ENCODE assay signal across 26 mouse cellular contexts in genomic region chr8:23553565-23554473, GRCm38 (mm10).
A peak's percentile ranks its signal among the peaks of the same experiment; 100 is the strongest.
DNase-seq lines count a peak whose midpoint lies in the region; ATAC-seq lines count a peak whose summit lies in the region.
"Had no signal": no experiment of that assay in that cellular context is flagged by ENCODE, and none has a peak within 500 bp of the region (broad histone marks: within the 10 kb centered on the region; RNA-seq: fewer than 3 reads in every experiment).

No protein-coding gene starts in this region.

- no peak overlapping the region for H3K4me3 ChIP-seq in heart, embryonic 11.5 days (ENCODE audit: low read depth, low read length)
- H3K4me3 ChIP-seq: heart, adult 2 months; heart, embryonic 15.5 days; hindbrain, embryonic 15.5 days; intestine, embryonic 15.5 days; limb, embryonic 10.5 days; midbrain, embryonic 15.5 days; myocyte; neural tube, embryonic 15.5 days had no signal

- 79% methylated on average over 12 of the region's 12 CpGs for WGBS in heart, embryonic 11.5 days (ENCODE audit: insufficient replicate concordance)

- no peak for ATAC-seq in heart, embryonic 11.5 days (replicated peaks; ENCODE audit: insufficient number of reproducible peaks, low FRiP score, low TSS enrichment)
- ATAC-seq: intestine, embryonic 15.5 days; liver, postnatal 0 days; midbrain, embryonic 15.5 days; Patski had no signal

- no peak overlapping the region for H3K27ac ChIP-seq in heart, embryonic 11.5 days (ENCODE audit: low read depth, low read length)
- H3K27ac ChIP-seq: heart, adult 2 months; heart, embryonic 15.5 days; hindbrain, embryonic 15.5 days; intestine, embryonic 15.5 days; limb, embryonic 10.5 days; midbrain, embryonic 15.5 days; neural tube, embryonic 15.5 days had no signal

- H3K9me3 ChIP-seq in heart, embryonic 11.5 days (replicated peaks; ENCODE audit: control insufficient read depth, low read length) = no peaks in the 10 kb centered on the region
- H3K9me3 ChIP-seq: heart, embryonic 15.5 days; hindbrain, embryonic 15.5 days; intestine, embryonic 15.5 days; limb, embryonic 10.5 days; midbrain, embryonic 15.5 days; neural tube, embryonic 15.5 days had no signal

- no peaks in the 10 kb centered on the region for H3K27me3 ChIP-seq in heart, embryonic 11.5 days (ENCODE audit: control insufficient read depth, insufficient read depth, low read length)
- H3K27me3 ChIP-seq: heart, embryonic 15.5 days; hindbrain, embryonic 15.5 days; intestine, embryonic 15.5 days; midbrain, embryonic 15.5 days; neural tube, embryonic 15.5 days; Patski had no signal

- peak; percentile 87 for DNase-seq in heart, adult 11 months
- DNase-seq in testis, postnatal 10 days (ENCODE audit: low spot score) = peak; percentile 26
- DNase-seq in testis, postnatal 14 days (ENCODE audit: low spot score) = no peak
- DNase-seq in Muller cell, postnatal 12 days (ENCODE audit: inconsistent ontology term) = peak; percentile 20
- DNase-seq in gonadal fat pad, adult 2 months (ENCODE audit: low read depth) = peak; percentile 86
- DNase-seq in cerebellum, adult 9-10 months = no peak
- DNase-seq in embryo, embryonic 10 days (ENCODE audit: low spot score) = no peak
- DNase-seq: adrenal gland, postnatal 25 days; B cell, adult 2 months; cerebellum, adult 18-20 months; cerebellum, postnatal 36 days; gastrocnemius, postnatal 10 days; heart, postnatal 4 days; kidney, postnatal 4 days; liver, postnatal 0 days; thymus, postnatal 36 days had no signal

- no peaks in the 10 kb centered on the region for H3K36me3 ChIP-seq in heart, embryonic 11.5 days (ENCODE audit: control insufficient read depth, insufficient read depth, low read length)
- H3K36me3 ChIP-seq: heart, embryonic 15.5 days; hindbrain, embryonic 15.5 days; intestine, embryonic 15.5 days; limb, embryonic 10.5 days; midbrain, embryonic 15.5 days; neural tube, embryonic 15.5 days had no signal

- no peak overlapping the region for H3K4me2 ChIP-seq in heart, embryonic 11.5 days
- H3K4me2 ChIP-seq: heart, embryonic 15.5 days; hindbrain, embryonic 15.5 days; intestine, embryonic 15.5 days; midbrain, embryonic 15.5 days; neural tube, embryonic 15.5 days had no signal

- no peak overlapping the region for H3K9ac ChIP-seq in heart, embryonic 11.5 days (ENCODE audit: low read depth, low read length)
- H3K9ac ChIP-seq: heart, embryonic 15.5 days; hindbrain, embryonic 15.5 days; intestine, embryonic 15.5 days; liver, postnatal 0 days; midbrain, embryonic 15.5 days; neural tube, embryonic 15.5 days had no signal

- H3K4me1 ChIP-seq in heart, embryonic 11.5 days (ENCODE audit: control insufficient read depth, insufficient read depth, low read length) = no peaks in the 10 kb centered on the region
- H3K4me1 ChIP-seq: heart, embryonic 15.5 days; hindbrain, embryonic 15.5 days; intestine, embryonic 15.5 days; limb, embryonic 10.5 days; midbrain, embryonic 15.5 days; neural tube, embryonic 15.5 days had no signal

Comparison
In these comparisons a context has a peak if more than half of its experiments do, and no peak if none do; other contexts are left out.
1. DNase-seq: peak in heart, adult 11 months (single experiment), testis, postnatal 10 days (single experiment), Muller cell, postnatal 12 days (single experiment) and gonadal fat pad, adult 2 months (single experiment); none in testis, postnatal 14 days (single experiment), cerebellum, adult 9-10 months (single experiment) and embryo, embryonic 10 days (single experiment).